Comparison of ENCODE assay signal across 8 mouse cellular contexts in the genomic region with DNA sequence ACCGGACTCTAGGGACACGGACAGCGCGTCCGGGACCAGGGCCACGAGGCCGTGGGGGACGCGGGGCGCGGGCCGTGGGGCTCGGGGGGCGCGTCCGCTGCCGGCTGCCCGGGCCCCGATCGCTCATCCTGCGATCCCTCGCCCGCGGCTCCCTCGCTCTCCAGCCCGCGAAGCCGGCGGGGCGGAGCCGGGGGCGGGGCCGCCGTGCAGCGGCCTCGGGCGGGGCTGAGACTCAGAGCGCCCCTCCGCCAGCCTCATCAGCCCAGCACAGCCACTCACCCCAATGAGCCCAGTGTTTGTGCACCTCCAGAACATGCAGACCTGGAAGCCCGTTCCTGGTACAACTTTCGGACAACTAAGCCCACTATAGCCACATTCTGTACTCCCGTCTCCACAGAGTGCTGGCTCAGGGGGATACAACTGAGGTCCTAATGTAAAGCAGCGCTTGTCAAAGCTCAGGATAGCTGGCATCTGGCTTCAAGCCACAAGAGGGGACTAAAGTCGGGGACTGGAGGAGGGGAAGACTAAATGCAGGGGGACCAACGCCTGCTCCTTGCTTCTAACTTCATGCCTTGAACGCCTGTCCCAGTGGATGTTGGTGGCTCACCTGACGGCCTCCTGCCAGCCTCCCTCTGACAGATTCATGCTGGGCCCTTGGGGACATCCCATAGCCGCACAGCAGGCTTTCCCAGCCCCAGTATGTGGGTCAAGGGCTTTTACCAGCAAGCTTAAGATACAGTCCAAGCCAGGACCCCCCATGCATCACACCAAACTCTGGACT. TPM values are rescaled to one million over a fixed set of nuclear protein-coding genes. Genes with fewer than 3 reads are reported as not detected.
DNase-seq lines count a peak whose midpoint lies in the region; ATAC-seq and TF ChIP-seq lines count a peak whose summit lies in the region.

A gene (minus strand): TSS at position 159 of the 781 bp plus-strand sequence.

- H3K27me3 ChIP-seq in erythroblast, embryonic 14.5 days (ENCODE audit: control insufficient read depth): peaks cover 35% of the 10 kb centered on the region
- no peaks in the 10 kb centered on the region for H3K27me3 ChIP-seq in heart, postnatal 0 days (ENCODE audit: control insufficient read depth, insufficient read depth, low read length)

- no peak within 1 kb of the TSS for H3K27ac ChIP-seq in ES-E14 (ENCODE audit: insufficient read depth, low read depth, low read length, poor library complexity, severe bottlenecking)
- no peak within 1 kb of the TSS for H3K27ac ChIP-seq in heart, postnatal 0 days (ENCODE audit: low read depth)

- TF ChIP-seq CTCF in heart, postnatal 0 days (IDR thresholded peaks at IDR 0.05; ENCODE audit: low read depth): no peak

- 7% methylated on average over 25 of the region's 48 CpGs for WGBS in heart, postnatal 0 days

- TF ChIP-seq EP300 in heart, postnatal 0 days (IDR thresholded peaks at IDR 0.05; ENCODE audit: low read depth): no peak

- no peak for DNase-seq in ES-E14 (ENCODE audit: low read depth, low spot score)
- DNase-seq in embryo, embryonic 11 days: peak; percentile 90
- DNase-seq in heart, postnatal 0 days (ENCODE audit: low spot score): peak; percentile 30
- DNase-seq in layer of hippocampus, adult 9-11 months: peak; percentile 81
- DNase-seq in lung, postnatal 10 days: peak; percentile 73
- DNase-seq in right cerebral cortex, postnatal 4 days: peak; percentile 76

- peak within 1 kb of the TSS; percentile 77 for H3K4me2 ChIP-seq in heart, postnatal 0 days (ENCODE audit: low read depth, low read length)

- peaks cover 40% of the 10 kb centered on the region for H3K4me1 ChIP-seq in erythroblast, embryonic 14.5 days (ENCODE audit: control insufficient read depth)
- H3K4me1 ChIP-seq in ES-E14 (ENCODE audit: control insufficient read depth in 2 of 2, insufficient read depth in 2 of 2, low read length in 2 of 2, poor library complexity in 1 of 2): peaks cover 0 to 20% of the 10 kb centered on the region in 2 experiments; a peak in 1 of 4 replicates
- peaks cover 10% of the 10 kb centered on the region; the same call in 1 of the 2 replicates for H3K4me1 ChIP-seq in heart, postnatal 0 days (ENCODE audit: control insufficient read depth, insufficient read depth)

- H3K4me3 ChIP-seq in erythroblast, embryonic 14.5 days (replicated peaks): peak within 1 kb of the TSS; percentile 47
- peak within 1 kb of the TSS; percentile 64 to 72; a peak in 3 of 4 replicates for H3K4me3 ChIP-seq in ES-E14 (ENCODE audit: insufficient read depth in 1 of 2, low read depth in 1 of 2, low read length in 2 of 2, poor library complexity in 1 of 2, severe bottlenecking in 1 of 2)
- H3K4me3 ChIP-seq in heart, postnatal 0 days (ENCODE audit: low read depth, low read length): peak within 1 kb of the TSS; percentile 39

- peaks cover 47% of the 10 kb centered on the region for H3K36me3 ChIP-seq in erythroblast, embryonic 14.5 days (ENCODE audit: control insufficient read depth)
- H3K36me3 ChIP-seq in ES-E14 (ENCODE audit: control insufficient read depth, insufficient read depth, low read length, poor library complexity, severe bottlenecking): peaks cover 31% of the 10 kb centered on the region
- peaks cover 45% of the 10 kb centered on the region for H3K36me3 ChIP-seq in heart, postnatal 0 days (replicated peaks; ENCODE audit: control insufficient read depth, insufficient read depth, low read length)

- peak within 1 kb of the TSS; percentile 74 for H3K9ac ChIP-seq in ES-E14 (ENCODE audit: insufficient read depth, low read depth, low read length, poor library complexity, severe bottlenecking)
- peak within 1 kb of the TSS; percentile 41; the same call in 1 of the 2 replicates for H3K9ac ChIP-seq in heart, postnatal 0 days (replicated peaks; ENCODE audit: low read depth, low read length)

- H3K9me3 ChIP-seq in erythroblast, embryonic 14.5 days (ENCODE audit: control insufficient read depth, low read length): no peaks in the 10 kb centered on the region
- no peaks in the 10 kb centered on the region for H3K9me3 ChIP-seq in ES-E14 (ENCODE audit: control insufficient read depth, insufficient read depth, low read depth, low read length)
- no peaks in the 10 kb centered on the region for H3K9me3 ChIP-seq in heart, postnatal 0 days (replicated peaks; ENCODE audit: control insufficient read depth, low read length)

- ATAC-seq in erythroblast, adult 5-6 weeks (replicated peaks; ENCODE audit: low FRiP score, poor library complexity, severe bottlenecking): no peak
- peak; percentile 50 for ATAC-seq in heart, postnatal 0 days (ENCODE audit: insufficient read depth, low read depth)

- in situ Hi-C loops in ES-E14 (cut with MboI; ENCODE audit: low sequenced_read_pairs in 2 of 2, unreplicated experiment in 2 of 2): no loop called here

TF ChIP-seq in ES-E14, 5 proteins besides CTCF, POLR2A, EP300 and RAD21:
- TF ChIP-seq HCFC1 (IDR thresholded peaks at IDR 0.05; ENCODE audit: borderline replicate concordance, insufficient read depth, low read length): no peak
- no peak for TF ChIP-seq MAFK (IDR thresholded peaks at IDR 0.05; ENCODE audit: insufficient read depth, low read depth, low read length)
- TF ChIP-seq ZC3H11A (IDR thresholded peaks at IDR 0.05; ENCODE audit: borderline replicate concordance, low read depth, low read length): no peak
- TF ChIP-seq ZNF384 (IDR thresholded peaks at IDR 0.05; ENCODE audit: low read depth, low read length): no peak
- no peak for TF ChIP-seq CHD2 (IDR thresholded peaks at IDR 0.05; ENCODE audit: low read depth, low read length)

RNA-seq across cellular contexts. Expression of the gene that starts here (rescaled TPM):
- polyA plus RNA-seq in erythroblast, embryonic 14.5 days (2012): 0.12 and 0.17 TPM in 2 replicates
- not detected in 2 replicates for total RNA-seq in erythroblast, adult 5-6 weeks (2015; ENCODE audit: low replicate concordance)
- not detected in 2 replicates for total RNA-seq in erythroblast, adult 5-6 weeks (2017; ENCODE audit: low replicate concordance)
- 2.5 and 3.7 TPM in 2 replicates for total RNA-seq in ES-E14 (2012; rRNA removed)
- total RNA-seq in heart, postnatal 0 days (2014; rRNA removed; ENCODE audit: low replicate concordance): 5.6 TPM in 1 of 2 replicates, not detected in the other
- 1.1 and 1.2 TPM in 2 replicates for polyA plus RNA-seq in heart, postnatal 0 days (2015; fragmentation: Nextera tagmentation; extraction: Ambion mirVana)
